Mouse (Mus musculus) E14TG2a.4 (cell line): Measurements from ENCODE around the gene Myo1d.

Experiments used
- H3K27me3 ChIP-seq: 2 replicates; pipeline ENCODE4 v1.6.1; 2014; ENCODE audit warnings: low read length, control low read depth; ENCODE audit not compliant: insufficient read depth
- H3K36me3 ChIP-seq: 2 replicates; pipeline ENCODE4 v1.6.1; 2014; ENCODE audit warnings: low read length, control low read depth; ENCODE audit not compliant: insufficient read depth
- H3K4me1 ChIP-seq: replicated peaks from 2 replicates; pipeline ENCODE4 v1.6.1; 2014; ENCODE audit warnings: low read depth, low read length, control low read depth
- H3K4me3 ChIP-seq: replicated peaks from 2 replicates; pipeline ENCODE4 v1.5.1; 2014; ENCODE audit warnings: mild to moderate bottlenecking, low read length
- H3K9me3 ChIP-seq: 2 replicates; pipeline ENCODE4 v1.6.1; 2014; ENCODE audit warnings: low read length, control low read depth
- CTCF ChIP-seq: conservative IDR thresholded peaks from 2 replicates; pipeline ENCODE4 v1.5.1; 2014; ENCODE audit warnings: low read length
- NANOG ChIP-seq: IDR thresholded peaks from 2 replicates; pipeline ENCODE4 v1.6.1; 2014; ENCODE audit warnings: borderline replicate concordance, low read length, mixed read lengths
- POU5F1 ChIP-seq: IDR thresholded peaks from 2 replicates; pipeline ENCODE4 v1.6.1; 2014; ENCODE audit warnings: low read length, borderline replicate concordance

Myo1d gene

DNA sequence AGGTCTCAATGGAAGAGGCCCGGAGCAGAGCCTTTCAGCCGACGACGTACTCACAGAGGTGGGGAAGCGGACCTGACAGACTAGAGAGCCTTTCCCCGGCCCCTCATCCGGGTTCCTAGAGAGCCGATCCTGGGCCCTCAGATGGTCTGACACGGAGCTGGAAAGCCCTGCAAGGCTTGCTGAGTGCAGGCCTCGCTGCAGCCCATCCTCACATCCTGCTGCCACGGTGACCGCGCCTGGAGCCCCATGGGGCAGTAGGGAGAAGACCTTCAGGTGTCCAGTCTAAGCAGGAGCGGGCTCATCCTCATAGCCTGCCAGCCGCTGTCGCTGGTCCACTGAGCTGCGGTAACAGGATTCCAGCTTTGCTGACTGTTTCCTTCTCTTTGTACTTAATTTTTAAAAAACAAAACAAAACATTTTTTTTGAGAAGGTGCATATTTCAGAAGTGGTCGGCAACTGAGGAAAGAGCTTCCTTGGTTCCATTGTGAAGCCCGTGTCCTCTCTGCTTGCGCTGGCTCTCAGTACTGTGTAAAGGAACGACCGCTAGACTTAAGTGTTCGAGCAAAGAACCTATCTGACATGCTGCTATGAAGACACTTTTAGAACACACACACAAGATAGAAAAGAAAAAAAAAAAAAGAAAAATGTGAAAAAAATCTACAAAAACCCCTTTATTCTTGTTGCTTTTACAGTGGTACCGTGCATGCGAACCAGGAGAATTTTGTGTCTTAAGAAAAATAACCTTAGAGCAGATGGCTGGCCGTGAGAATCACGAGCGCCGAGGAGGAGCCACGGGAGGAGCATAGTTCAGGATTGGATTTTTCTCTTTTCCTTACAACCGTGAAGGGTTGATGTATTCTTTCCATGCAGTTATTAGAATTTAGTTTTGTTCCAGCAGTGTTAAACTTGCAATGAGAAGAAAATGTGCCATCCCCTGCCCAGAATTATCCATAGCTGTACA lies 299.6 kb downstream of the Myo1d start:
- H3K27me3 ChIP-seq: peaks cover 47% of the 10 kb centered on the region
- H3K4me1 ChIP-seq: peaks cover 72% of the 10 kb centered on the region
- TF ChIP-seq POU5F1: no peak
- TF ChIP-seq CTCF: no peak
- no peak for TF ChIP-seq NANOG
- peak overlapping the region; percentile 54 for H3K4me3 ChIP-seq
- H3K9me3 ChIP-seq: no peaks in the 10 kb centered on the region
- H3K36me3 ChIP-seq: peaks cover 5% of the 10 kb centered on the region

DNA sequence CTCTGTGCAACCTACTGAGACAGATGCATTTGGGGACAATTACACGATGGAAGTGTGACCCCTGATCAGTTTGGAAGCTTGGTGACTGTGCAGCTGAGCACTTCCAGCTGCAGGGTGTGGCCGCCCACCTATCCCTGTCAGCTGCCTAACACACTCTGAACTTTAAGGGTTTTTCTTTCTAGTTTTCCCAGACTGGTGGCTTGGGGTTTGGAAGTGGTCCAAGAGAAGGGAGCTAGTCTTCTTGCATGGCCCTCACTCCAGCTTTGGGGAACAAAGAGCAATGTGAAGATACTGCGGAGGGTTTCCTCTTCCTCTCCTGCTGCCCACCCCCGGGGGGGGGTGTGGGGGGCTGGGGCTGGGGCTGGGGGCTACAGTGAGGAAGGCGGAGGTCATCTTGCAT lies 300.4 kb downstream of the Myo1d start:
- no peak overlapping the region for H3K4me3 ChIP-seq
- no peaks in the 10 kb centered on the region for H3K9me3 ChIP-seq
- peaks cover 72% of the 10 kb centered on the region for H3K4me1 ChIP-seq
- TF ChIP-seq NANOG (no peak), POU5F1 (no peak), CTCF (no peak)
- H3K27me3 ChIP-seq: peaks cover 47% of the 10 kb centered on the region
- H3K36me3 ChIP-seq: peaks cover 13% of the 10 kb centered on the region

DNA sequence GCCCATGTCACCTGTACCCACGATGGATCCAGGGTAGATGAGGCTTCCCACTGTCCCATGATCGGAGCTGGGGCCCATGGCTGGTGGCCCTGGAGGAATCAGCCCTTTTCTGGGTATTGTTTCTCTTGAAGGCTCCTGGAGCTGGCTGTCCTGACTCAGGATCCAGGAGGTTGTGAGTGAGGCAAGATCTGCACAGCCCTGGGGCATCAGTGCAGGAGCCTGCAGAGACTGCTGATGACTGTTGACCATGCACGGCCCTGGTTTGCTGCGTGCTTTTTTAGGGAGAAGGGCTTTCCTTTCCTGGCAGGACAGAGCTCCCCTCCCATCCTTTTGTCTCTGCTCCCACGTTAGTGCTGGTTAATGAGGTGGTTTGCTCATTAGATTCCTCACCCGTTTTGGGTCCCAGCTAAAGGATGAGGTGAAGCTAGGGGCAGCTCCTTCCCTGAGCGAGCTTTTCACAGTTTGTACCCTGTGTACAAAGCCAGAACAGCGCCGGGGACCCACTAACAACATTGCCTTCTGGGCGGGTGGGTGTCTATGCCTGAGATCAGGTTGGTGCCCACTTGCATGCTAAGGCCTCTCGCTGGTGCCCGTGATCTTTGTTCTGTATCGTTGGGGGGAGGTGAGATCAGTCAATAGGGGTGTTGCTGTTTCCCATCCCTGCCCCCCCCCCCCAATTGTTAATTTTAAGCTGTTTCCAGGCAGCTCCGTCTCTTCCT lies 301.0 kb downstream of the Myo1d start:
- no peak for TF ChIP-seq POU5F1
- no peak for TF ChIP-seq NANOG
- Histone ChIP-seq H3K27me3 (peaks cover 44% of the 10 kb centered on the region), H3K9me3 (no peaks in the 10 kb centered on the region), H3K36me3 (peaks cover 18% of the 10 kb centered on the region), H3K4me1 (peaks cover 72% of the 10 kb centered on the region), H3K4me3 (no peak overlapping the region)

DNA sequence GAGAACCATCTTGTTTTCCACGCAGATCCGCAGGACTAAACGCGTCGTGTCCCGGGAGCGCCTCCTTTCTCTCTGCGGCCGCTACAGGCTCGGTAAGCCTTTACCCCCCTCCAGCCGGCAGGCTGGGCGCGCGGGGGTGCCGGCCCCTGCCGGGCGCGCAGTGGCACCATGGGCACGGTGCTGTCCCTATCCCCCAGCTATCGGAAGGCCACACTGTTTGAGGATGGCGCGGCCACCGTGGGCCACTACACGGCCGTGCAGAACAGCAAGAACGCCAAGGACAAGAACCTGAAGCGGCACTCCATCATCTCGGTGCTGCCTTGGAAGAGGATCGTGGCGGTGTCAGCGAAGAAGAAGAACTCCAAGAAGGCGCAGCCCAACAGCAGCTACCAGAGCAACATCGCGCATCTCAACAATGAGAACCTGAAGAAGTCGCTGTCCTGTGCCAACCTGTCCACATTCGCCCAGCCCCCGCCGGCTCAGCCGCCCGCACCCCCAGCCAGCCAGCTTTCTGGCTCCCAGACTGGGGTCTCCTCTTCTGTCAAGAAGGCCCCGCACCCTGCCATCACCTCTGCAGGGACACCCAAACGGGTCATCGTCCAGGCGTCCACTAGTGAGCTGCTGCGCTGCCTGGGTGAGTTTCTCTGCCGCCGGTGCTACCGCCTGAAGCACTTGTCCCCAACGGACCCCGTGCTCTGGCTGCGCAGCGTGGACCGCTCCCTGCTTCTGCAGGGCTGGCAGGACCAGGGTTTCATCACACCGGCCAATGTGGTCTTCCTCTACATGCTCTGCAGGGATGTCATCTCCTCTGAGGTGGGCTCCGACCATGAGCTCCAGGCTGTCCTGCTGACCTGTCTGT lies 302.3 kb downstream of the Myo1d start:
- Histone ChIP-seq H3K9me3 (no peaks in the 10 kb centered on the region), H3K27me3 (peaks cover 31% of the 10 kb centered on the region), H3K36me3 (peaks cover 29% of the 10 kb centered on the region), H3K4me1 (peaks cover 66% of the 10 kb centered on the region), H3K4me3 (peak overlapping the region; percentile 90)
- TF ChIP-seq POU5F1 (no peak), NANOG (no peak), CTCF (no peak)

DNA sequence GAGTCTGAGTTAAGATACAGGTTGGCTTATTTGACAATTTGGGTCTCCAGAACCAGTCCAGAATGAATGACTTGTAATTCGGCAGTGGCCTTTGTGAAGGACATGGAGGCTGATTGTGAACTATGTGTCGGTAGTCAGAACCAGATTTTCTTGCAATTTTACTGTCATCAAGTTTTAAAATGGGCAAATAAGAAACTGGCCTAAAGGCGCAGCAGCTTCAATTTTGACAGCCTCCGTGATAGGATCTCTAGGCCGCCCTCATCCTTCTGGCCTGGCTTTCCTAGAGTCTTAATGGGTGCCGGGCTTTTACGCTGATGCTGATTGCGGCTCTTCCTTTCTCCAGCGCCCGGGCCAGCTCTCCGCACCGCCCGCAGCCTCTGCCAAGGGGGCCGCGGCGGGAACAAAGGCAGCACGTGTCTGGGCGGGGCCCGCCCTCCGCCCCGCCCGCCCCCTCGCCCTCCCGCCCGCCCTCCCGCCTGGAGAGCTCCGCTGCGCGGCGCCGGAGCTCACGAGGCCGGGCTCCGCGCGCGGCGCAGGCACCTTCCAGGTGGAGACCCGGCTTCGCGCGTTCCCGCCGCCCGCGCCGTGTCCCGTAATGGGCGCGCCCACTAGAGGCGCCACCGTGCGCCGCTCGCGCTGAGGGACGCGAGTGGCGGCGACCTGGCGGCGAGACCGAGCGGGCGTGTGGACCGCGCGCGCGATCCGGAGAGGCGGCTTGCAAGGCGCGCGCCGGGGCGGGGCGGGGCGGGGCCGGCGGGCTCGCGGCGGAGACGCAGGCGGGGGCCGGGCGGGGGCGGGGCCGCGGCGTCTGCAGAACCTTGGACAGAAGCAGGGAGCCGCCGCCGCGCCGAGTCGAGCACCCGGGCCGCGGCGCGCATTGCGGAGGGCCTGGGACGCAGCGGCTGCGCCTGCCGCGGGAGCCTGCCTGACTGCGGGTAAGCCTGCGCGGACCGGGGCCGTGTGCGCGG lies 303.3 kb downstream of the Myo1d start, which contains the start of gene Cdk5r1:
TSS of gene Cdk5r1 (plus strand) at position 802 of the 968 bp plus-strand sequence.
- Histone ChIP-seq H3K4me3 (peak within 1 kb of the TSS; percentile 90), H3K36me3 (peaks cover 39% of the 10 kb centered on the region), H3K27me3 (peaks cover 27% of the 10 kb centered on the region), H3K9me3 (no peaks in the 10 kb centered on the region), H3K4me1 (peaks cover 67% of the 10 kb centered on the region)
- no peak for TF ChIP-seq CTCF
- TF ChIP-seq NANOG: no peak
- TF ChIP-seq POU5F1: no peak

DNA sequence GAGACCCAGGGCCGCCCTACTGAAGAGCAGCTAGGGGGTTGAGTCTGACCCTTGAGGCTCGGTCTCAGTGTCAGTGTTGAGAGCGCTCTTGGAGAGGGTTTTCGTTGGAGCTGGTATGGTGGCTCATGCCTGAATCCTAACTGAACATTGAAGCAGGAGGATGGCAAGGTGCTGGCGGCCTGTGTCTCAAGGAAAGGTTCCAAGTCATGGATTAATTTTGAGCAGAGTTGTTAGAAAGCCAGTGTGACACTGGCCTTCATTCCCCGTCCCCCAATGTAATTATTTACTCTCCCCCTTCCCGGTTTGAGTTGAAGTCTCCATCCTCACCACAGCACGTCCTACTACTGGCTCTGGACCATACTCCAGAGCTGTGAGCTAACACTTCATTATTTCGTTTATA lies 304.3 kb downstream of the Myo1d start:
- Histone ChIP-seq H3K4me1 (peaks cover 65% of the 10 kb centered on the region), H3K27me3 (peaks cover 24% of the 10 kb centered on the region), H3K4me3 (no peak overlapping the region), H3K36me3 (peaks cover 48% of the 10 kb centered on the region), H3K9me3 (no peaks in the 10 kb centered on the region)
- no peak for TF ChIP-seq CTCF
- TF ChIP-seq POU5F1: no peak
- no peak for TF ChIP-seq NANOG

DNA sequence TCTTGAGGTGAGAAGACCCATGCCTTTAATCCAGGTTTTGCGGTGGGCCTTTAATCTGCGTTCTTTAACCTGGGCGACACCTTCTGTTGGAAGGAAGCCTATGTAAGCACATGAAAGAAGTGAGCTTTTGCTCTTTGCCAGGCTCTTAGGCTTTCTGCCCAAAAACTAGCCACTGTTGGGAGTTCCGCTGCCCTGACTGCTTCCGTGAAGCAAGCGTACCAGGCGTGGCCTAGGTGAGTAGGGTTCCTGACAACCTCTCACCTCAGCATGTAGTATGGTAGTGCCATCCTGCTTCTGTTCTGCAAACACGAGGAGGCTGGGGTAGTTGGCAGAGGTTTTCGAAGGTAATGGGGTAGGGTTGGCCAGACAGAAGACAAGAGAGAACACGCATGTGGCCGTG lies 305.0 kb downstream of the Myo1d start:
- H3K4me1 ChIP-seq: peaks cover 60% of the 10 kb centered on the region

More for the DNA sequence above, 305.0 kb downstream of the Myo1d start:
- Histone ChIP-seq H3K27me3 (peaks cover 24% of the 10 kb centered on the region), H3K36me3 (peaks cover 55% of the 10 kb centered on the region), H3K9me3 (no peaks in the 10 kb centered on the region), H3K4me3 (no peak overlapping the region)
- no peak for TF ChIP-seq POU5F1
- TF ChIP-seq CTCF: no peak
- TF ChIP-seq NANOG: no peak
